Mouse (Mus musculus) liver, embryonic 16.5 days (tissue): ENCODE measurements around the gene Agbl3. TPM values are rescaled to one million over a fixed set of nuclear protein-coding genes. Genes with fewer than 3 reads are reported as not detected.

Experiments used
- ATAC-seq: fragments of 200-750 bp; cut with Nextera tagmentation; 2 replicates; pipeline ENCODE4 v1.8.0; 2017; ENCODE audit warnings: low read depth, mild to moderate bottlenecking, moderate number of reproducible peaks, moderate library complexity
- H3K27ac ChIP-seq: fragments of 300-500 bp; sonication (generic); 2 replicates; pipeline ENCODE4 v1.5.1; 2014; ENCODE audit warnings: mild to moderate bottlenecking, low read length
- H3K27me3 ChIP-seq: fragments of 300-500 bp; sonication (generic); 2 replicates; pipeline ENCODE4 v1.6.1; 2014; ENCODE audit warnings: low read depth, low read length, mixed read lengths; ENCODE audit not compliant: control insufficient read depth, insufficient read depth
- H3K36me3 ChIP-seq: fragments of 300-500 bp; sonication (generic); 2 replicates; pipeline ENCODE4 v1.6.1; 2014; ENCODE audit warnings: mild to moderate bottlenecking; ENCODE audit not compliant: control insufficient read depth, insufficient read depth
- H3K4me1 ChIP-seq: fragments of 300-500 bp; sonication (generic); 2 replicates; pipeline ENCODE4 v1.6.1; 2014; ENCODE audit warnings: low read depth, low read length, mixed read lengths; ENCODE audit not compliant: control insufficient read depth
- H3K4me2 ChIP-seq: fragments of 300-500 bp; sonication (generic); 2 replicates; pipeline ENCODE4 v1.6.1; 2014; ENCODE audit warnings: low read depth, low read length, mixed read lengths
- H3K4me3 ChIP-seq: fragments of 300-500 bp; sonication (generic); 2 replicates; pipeline ENCODE4 v1.5.1; 2014; ENCODE audit warnings: low read depth, mild to moderate bottlenecking, low read length
- H3K9ac ChIP-seq: fragments of 300-500 bp; sonication (generic); 2 replicates; pipeline ENCODE4 v1.6.1; 2014; ENCODE audit warnings: low read depth, low read length
- H3K9me3 ChIP-seq: fragments of 300-500 bp; sonication (generic); replicated peaks from 2 replicates; pipeline ENCODE4 v1.6.1; 2016; ENCODE audit warnings: low read length; ENCODE audit not compliant: control insufficient read depth
- WGBS: fragments of 180-500 bp; shearing (Covaris S2); extraction: QIAGEN DNeasy Blood & Tissue Kit; methylation state at CpG from one replicate; pipeline ENCODE4 v1.1.7; 2014; ENCODE audit not compliant: insufficient replicate concordance; 5-methylcytosine and 5-hydroxymethylcytosine counted together
- polyA plus RNA-seq: library from polyadenylated mRNA; unstranded; fragments of >200 nt; fragmentation: Nextera tagmentation; extraction: Ambion mirVana; gene quantifications from 2 replicates; pipeline ENCODE4 v1.2.1, GENCODE M21; 2015

The Agbl3 gene
- polyA plus RNA-seq, 1 experiment from 2014 or later, result 2.6 TPM

- Histone ChIP-seq H3K36me3 (no peaks in the 10 kb centered on the region), H3K4me1 (peaks cover 3% of the 10 kb centered on the region), H3K27me3 (no peaks in the 10 kb centered on the region), H3K27ac (no peak overlapping the region), H3K4me3 (no peak overlapping the region), H3K4me2 (no peak overlapping the region), H3K9me3 (no peaks in the 10 kb centered on the region), H3K9ac (no peak overlapping the region)
- WGBS, result 64% methylated on average over 2 of the region's 2 CpGs
- no peak for ATAC-seq
Measured at GRCm38 (mm10) chr6:34777094-34777493, 3.1 kb upstream of the Agbl3 start.

DNA sequence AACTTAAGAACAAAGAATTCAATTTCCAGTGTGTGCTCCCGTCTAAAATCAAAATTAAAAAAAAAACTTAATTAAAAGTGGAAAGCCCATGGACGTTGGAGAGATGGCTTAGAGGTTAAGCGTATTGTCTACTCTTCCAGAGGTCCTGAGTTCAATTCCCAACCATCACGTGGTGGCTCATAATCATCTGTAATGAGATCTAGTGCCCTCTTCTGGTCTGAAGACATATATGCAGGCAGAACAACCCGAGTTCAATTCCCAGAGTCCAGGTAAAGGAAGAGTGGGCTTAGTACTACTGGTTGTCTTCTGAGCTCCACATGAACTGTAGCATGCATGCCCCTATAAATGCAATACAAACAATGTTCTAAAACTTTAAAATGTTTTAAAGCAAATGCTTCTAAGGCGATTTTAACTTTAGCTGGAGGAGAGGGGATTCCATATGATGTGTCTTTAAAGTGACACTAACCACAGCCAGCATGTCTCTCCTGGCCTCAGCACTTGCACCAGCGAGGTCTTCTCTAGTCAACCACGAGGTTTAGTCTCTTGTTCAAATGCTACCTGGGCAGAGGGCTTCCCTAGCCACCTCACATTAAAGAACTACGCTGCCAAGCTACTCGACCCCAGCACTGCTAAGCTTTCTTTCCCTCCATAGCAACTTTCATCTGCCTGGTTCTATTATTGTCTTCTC lies 2.1 kb upstream of the Agbl3 start:
- Histone ChIP-seq H3K9ac (no peak overlapping the region), H3K27ac (no peak overlapping the region), H3K27me3 (no peaks in the 10 kb centered on the region), H3K36me3 (no peaks in the 10 kb centered on the region), H3K4me3 (no peak overlapping the region), H3K4me1 (peaks cover 3% of the 10 kb centered on the region), H3K4me2 (no peak overlapping the region), H3K9me3 (no peaks in the 10 kb centered on the region)
- no peak for ATAC-seq
- 58% methylated on average over 10 of the region's 10 CpGs for WGBS

DNA sequence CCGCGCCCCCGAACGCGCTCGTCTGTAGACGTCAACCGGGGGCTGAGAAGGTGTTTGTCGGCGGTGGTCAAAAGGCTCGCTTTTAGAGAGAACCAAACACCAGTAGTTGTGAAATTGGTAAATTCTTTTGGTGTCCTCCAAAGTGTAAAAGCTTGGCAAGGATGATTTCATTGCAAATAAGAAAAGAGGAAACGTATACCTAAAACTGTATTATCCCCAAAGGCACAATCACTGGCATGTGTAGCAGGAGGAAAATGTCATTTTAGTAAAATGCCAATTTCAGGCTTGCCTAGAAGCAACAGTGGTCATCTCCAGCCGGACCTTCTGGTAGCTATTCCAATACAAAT lies 684 bp downstream of the Agbl3 start:
- Histone ChIP-seq H3K4me3 (peak overlapping the region; percentile 72), H3K9ac (peak overlapping the region; percentile 84), H3K36me3 (no peaks in the 10 kb centered on the region), H3K4me2 (peak overlapping the region; percentile 88), H3K27me3 (no peaks in the 10 kb centered on the region), H3K9me3 (no peaks in the 10 kb centered on the region), H3K27ac (peak overlapping the region; percentile 97), H3K4me1 (peaks cover 3% of the 10 kb centered on the region)
- WGBS, result 2% methylated on average over 13 of the region's 13 CpGs
- no peak for ATAC-seq

GRCm38 (mm10) chr6:34782493-34782892 lies 2.3 kb downstream of the Agbl3 start:
- no peak overlapping the region for H3K9ac ChIP-seq
- WGBS, result 67% methylated on average over 1 of the region's 1 CpGs
- H3K27ac ChIP-seq, result no peak overlapping the region
- peaks cover 3% of the 10 kb centered on the region for H3K4me1 ChIP-seq
- no peak for ATAC-seq
- no peaks in the 10 kb centered on the region for H3K27me3 ChIP-seq
- no peak overlapping the region for H3K4me2 ChIP-seq
- no peaks in the 10 kb centered on the region for H3K9me3 ChIP-seq
- no peaks in the 10 kb centered on the region for H3K36me3 ChIP-seq
- H3K4me3 ChIP-seq, result no peak overlapping the region

GRCm38 (mm10) chr6:34796881-34797280 lies 16.6 kb downstream of the Agbl3 start:
- Histone ChIP-seq H3K4me2 (no peak overlapping the region), H3K36me3 (no peaks in the 10 kb centered on the region), H3K27me3 (no peaks in the 10 kb centered on the region), H3K9me3 (no peaks in the 10 kb centered on the region), H3K27ac (no peak overlapping the region), H3K9ac (no peak overlapping the region), H3K4me3 (no peak overlapping the region), H3K4me1 (peaks cover 2% of the 10 kb centered on the region; the same call in 1 of the 2 replicates)
- WGBS, result 56% methylated on average over 3 of the region's 3 CpGs
- no peak for ATAC-seq

DNA sequence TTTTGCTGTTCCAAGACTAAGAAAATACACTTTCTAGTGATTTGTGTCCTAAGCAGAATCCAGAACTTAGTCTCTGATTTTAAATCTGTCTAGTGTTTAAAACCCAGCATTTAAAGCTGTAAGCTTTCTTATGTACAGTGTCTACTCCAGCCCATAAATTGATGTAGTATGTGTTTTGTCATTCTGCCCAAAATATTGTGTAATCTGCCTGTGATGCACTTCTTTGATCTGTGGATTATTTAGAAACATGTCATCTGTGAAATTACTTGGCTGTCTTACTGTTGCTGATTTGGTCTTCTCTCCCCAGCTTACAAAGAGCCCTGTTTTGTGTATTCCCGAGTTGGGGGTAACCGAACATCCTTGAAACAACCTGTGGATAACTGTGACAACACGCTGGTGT lies 17.7 kb downstream of the Agbl3 start:
- WGBS, result 75% methylated on average over 3 of the region's 3 CpGs
- Histone ChIP-seq H3K9me3 (no peaks in the 10 kb centered on the region), H3K27me3 (no peaks in the 10 kb centered on the region), H3K4me2 (no peak overlapping the region), H3K27ac (no peak overlapping the region), H3K9ac (no peak overlapping the region), H3K4me3 (no peak overlapping the region), H3K4me1 (peaks cover 2% of the 10 kb centered on the region; the same call in 1 of the 2 replicates), H3K36me3 (no peaks in the 10 kb centered on the region)
- ATAC-seq, result no peak

- H3K9me3 ChIP-seq, result no peaks in the 10 kb centered on the region
- no peak overlapping the region for H3K9ac ChIP-seq
- H3K36me3 ChIP-seq, result no peaks in the 10 kb centered on the region
- H3K27ac ChIP-seq, result no peak overlapping the region
- H3K4me3 ChIP-seq, result no peak overlapping the region
- 0 out of 2 replicates have a peak overlapping the region, but pooled peaks have one; percentile 7 for H3K4me2 ChIP-seq
- peaks cover 9% of the 10 kb centered on the region for H3K4me1 ChIP-seq
- ATAC-seq, result peak; percentile 92
- WGBS, result 27% methylated on average over 2 of the region's 2 CpGs
- no peaks in the 10 kb centered on the region for H3K27me3 ChIP-seq
Measured at GRCm38 (mm10) chr6:34805582-34805981, 25.4 kb downstream of the Agbl3 start.

GRCm38 (mm10) chr6:34810651-34811050 lies 30.4 kb downstream of the Agbl3 start:
- no peak overlapping the region for H3K27ac ChIP-seq
- no peak overlapping the region for H3K9ac ChIP-seq
- H3K36me3 ChIP-seq, result no peaks in the 10 kb centered on the region
- H3K9me3 ChIP-seq, result no peaks in the 10 kb centered on the region
- ATAC-seq, result no peak
- 42% methylated on average over 4 of the region's 4 CpGs for WGBS
- H3K4me3 ChIP-seq, result no peak overlapping the region
- no peaks in the 10 kb centered on the region for H3K27me3 ChIP-seq
- H3K4me2 ChIP-seq, result no peak overlapping the region
- H3K4me1 ChIP-seq, result peaks cover under 1% of the 10 kb centered on the region; the same call in 1 of the 2 replicates

GRCm38 (mm10) chr6:34824406-34824805 lies 44.2 kb downstream of the Agbl3 start:
- Histone ChIP-seq H3K36me3 (no peaks in the 10 kb centered on the region), H3K9ac (no peak overlapping the region), H3K9me3 (no peaks in the 10 kb centered on the region), H3K4me2 (no peak overlapping the region), H3K27me3 (no peaks in the 10 kb centered on the region), H3K4me3 (no peak overlapping the region), H3K4me1 (no peaks in the 10 kb centered on the region), H3K27ac (no peak overlapping the region)
- ATAC-seq, result no peak
